Mouse (Mus musculus): ENCODE data around the gene Ccdc125. TPM values are rescaled to one million over a fixed set of nuclear protein-coding genes. Genes with fewer than 3 reads are reported as not detected.
A peak's percentile ranks its signal among the peaks of the same experiment; 100 is the strongest.

The Ccdc125 gene
- polyA plus RNA-seq, 1 experiment from 2014 or later: 2.9 TPM

- WGBS: 99% methylated on average over 3 of the region's 3 CpGs
- H3K27me3 ChIP-seq (ENCODE audit: control insufficient read depth, insufficient read depth, low read length): no peaks in the 10 kb centered on the region
- DNase-seq (ENCODE audit: low spot score): peak; percentile 11
- no peak overlapping the region for H3K9ac ChIP-seq (ENCODE audit: low read length)
- no peaks in the 10 kb centered on the region for H3K9me3 ChIP-seq (ENCODE audit: control insufficient read depth, low read length)
- no peak overlapping the region for H3K27ac ChIP-seq (ENCODE audit: low read depth, low read length)
- H3K4me1 ChIP-seq (replicated peaks; ENCODE audit: control insufficient read depth, insufficient read depth, low read length): no peaks in the 10 kb centered on the region
- no peak overlapping the region for H3K4me2 ChIP-seq (ENCODE audit: low read depth, low read length, severe bottlenecking)
- H3K36me3 ChIP-seq (ENCODE audit: control insufficient read depth, insufficient read depth, low read length): peaks cover 7% of the 10 kb centered on the region; the same call in 1 of the 2 replicates
- no peak overlapping the region for H3K4me3 ChIP-seq (ENCODE audit: low read depth, low read length)
- no peak for ATAC-seq (replicated peaks; ENCODE audit: low FRiP score)
Observed at GRCm38 (mm10) chr13:100697541-100697940, 28.0 kb downstream of the Ccdc125 start.

GRCm38 (mm10) chr13:100698866-100699265, 29.3 kb downstream of the Ccdc125 start:
- no peaks in the 10 kb centered on the region for H3K27me3 ChIP-seq (ENCODE audit: control insufficient read depth, insufficient read depth, low read length)
- ATAC-seq (replicated peaks; ENCODE audit: low FRiP score): no peak
- WGBS: 96% methylated on average over 10 of the region's 10 CpGs
- no peak overlapping the region for H3K9ac ChIP-seq (ENCODE audit: low read length)
- no peak overlapping the region for H3K27ac ChIP-seq (ENCODE audit: low read depth, low read length)
- H3K4me3 ChIP-seq (ENCODE audit: low read depth, low read length): no peak overlapping the region
- H3K9me3 ChIP-seq (ENCODE audit: control insufficient read depth, low read length): no peaks in the 10 kb centered on the region
- peaks cover 12% of the 10 kb centered on the region; the same call in 1 of the 2 replicates for H3K36me3 ChIP-seq (ENCODE audit: control insufficient read depth, insufficient read depth, low read length)
- H3K4me2 ChIP-seq (ENCODE audit: low read depth, low read length, severe bottlenecking): no peak overlapping the region
- H3K4me1 ChIP-seq (replicated peaks; ENCODE audit: control insufficient read depth, insufficient read depth, low read length): no peaks in the 10 kb centered on the region
- peak; percentile 2 for DNase-seq (ENCODE audit: low spot score)

- Histone ChIP-seq H3K4me3 (ENCODE audit: low read depth, low read length) (no peak overlapping the region), H3K27ac (ENCODE audit: low read depth, low read length) (no peak overlapping the region), H3K4me2 (ENCODE audit: low read depth, low read length, severe bottlenecking) (no peak overlapping the region), H3K4me1 (replicated peaks; ENCODE audit: control insufficient read depth, insufficient read depth, low read length) (no peaks in the 10 kb centered on the region), H3K27me3 (ENCODE audit: control insufficient read depth, insufficient read depth, low read length) (no peaks in the 10 kb centered on the region), H3K36me3 (ENCODE audit: control insufficient read depth, insufficient read depth, low read length) (peaks cover 17% of the 10 kb centered on the region), H3K9ac (ENCODE audit: low read length) (no peak overlapping the region), H3K9me3 (ENCODE audit: control insufficient read depth, low read length) (no peaks in the 10 kb centered on the region)
- no peak for ATAC-seq (replicated peaks; ENCODE audit: low FRiP score)
- peak; percentile 28 for DNase-seq (ENCODE audit: low spot score)
- 97% methylated on average over 2 of the region's 2 CpGs for WGBS
Observed at GRCm38 (mm10) chr13:100703468-100703867, 34.0 kb downstream of the Ccdc125 start.

- H3K36me3 ChIP-seq (ENCODE audit: control insufficient read depth, insufficient read depth, low read length): peaks cover 13% of the 10 kb centered on the region
- H3K4me2 ChIP-seq (ENCODE audit: low read depth, low read length, severe bottlenecking): no peak overlapping the region
- peak; percentile 9 for DNase-seq (ENCODE audit: low spot score)
- 98% methylated on average over 7 of the region's 7 CpGs for WGBS
- no peak for ATAC-seq (replicated peaks; ENCODE audit: low FRiP score)
- no peak overlapping the region for H3K27ac ChIP-seq (ENCODE audit: low read depth, low read length)
- H3K4me3 ChIP-seq (ENCODE audit: low read depth, low read length): no peak overlapping the region
- H3K9me3 ChIP-seq (ENCODE audit: control insufficient read depth, low read length): no peaks in the 10 kb centered on the region
- no peak overlapping the region for H3K9ac ChIP-seq (ENCODE audit: low read length)
- H3K4me1 ChIP-seq (replicated peaks; ENCODE audit: control insufficient read depth, insufficient read depth, low read length): no peaks in the 10 kb centered on the region
- no peaks in the 10 kb centered on the region for H3K27me3 ChIP-seq (ENCODE audit: control insufficient read depth, insufficient read depth, low read length)
Observed at GRCm38 (mm10) chr13:100706206-100706605, 36.7 kb downstream of the Ccdc125 start.

- H3K4me2 ChIP-seq (ENCODE audit: low read depth, low read length, severe bottlenecking): no peak overlapping the region
- H3K36me3 ChIP-seq (ENCODE audit: control insufficient read depth, insufficient read depth, low read length): peaks cover 9% of the 10 kb centered on the region; the same call in 1 of the 2 replicates
- ATAC-seq (replicated peaks; ENCODE audit: low FRiP score) (no peak), DNase-seq (ENCODE audit: low spot score) (no peak)
- H3K27ac ChIP-seq (ENCODE audit: low read depth, low read length): no peak overlapping the region
- no peaks in the 10 kb centered on the region for H3K4me1 ChIP-seq (replicated peaks; ENCODE audit: control insufficient read depth, insufficient read depth, low read length)
- 87% methylated on average over 6 of the region's 6 CpGs for WGBS
- H3K27me3 ChIP-seq (ENCODE audit: control insufficient read depth, insufficient read depth, low read length): no peaks in the 10 kb centered on the region
- H3K4me3 ChIP-seq (ENCODE audit: low read depth, low read length): no peak overlapping the region
- no peaks in the 10 kb centered on the region for H3K9me3 ChIP-seq (ENCODE audit: control insufficient read depth, low read length)
- no peak overlapping the region for H3K9ac ChIP-seq (ENCODE audit: low read length)
Observed at GRCm38 (mm10) chr13:100715467-100715866, 46.0 kb downstream of the Ccdc125 start.

- H3K9ac ChIP-seq (ENCODE audit: low read length): no peak overlapping the region
- no peaks in the 10 kb centered on the region for H3K4me1 ChIP-seq (replicated peaks; ENCODE audit: control insufficient read depth, insufficient read depth, low read length)
- no peak overlapping the region for H3K4me2 ChIP-seq (ENCODE audit: low read depth, low read length, severe bottlenecking)
- WGBS: 91% methylated on average over 5 of the region's 5 CpGs
- H3K27me3 ChIP-seq (ENCODE audit: control insufficient read depth, insufficient read depth, low read length): no peaks in the 10 kb centered on the region
- no peaks in the 10 kb centered on the region for H3K9me3 ChIP-seq (ENCODE audit: control insufficient read depth, low read length)
- H3K27ac ChIP-seq (ENCODE audit: low read depth, low read length): no peak overlapping the region
- peaks cover 4% of the 10 kb centered on the region; the same call in 1 of the 2 replicates for H3K36me3 ChIP-seq (ENCODE audit: control insufficient read depth, insufficient read depth, low read length)
- no peak for ATAC-seq (replicated peaks; ENCODE audit: low FRiP score)
- no peak overlapping the region for H3K4me3 ChIP-seq (ENCODE audit: low read depth, low read length)
- DNase-seq (ENCODE audit: low spot score): no peak
Observed at GRCm38 (mm10) chr13:100721656-100722055, 52.1 kb downstream of the Ccdc125 start.

- Histone ChIP-seq H3K27ac (ENCODE audit: low read depth, low read length) (no peak overlapping the region), H3K27me3 (ENCODE audit: control insufficient read depth, insufficient read depth, low read length) (no peaks in the 10 kb centered on the region), H3K36me3 (ENCODE audit: control insufficient read depth, insufficient read depth, low read length) (peaks cover 2% of the 10 kb centered on the region; the same call in 1 of the 2 replicates), H3K4me3 (ENCODE audit: low read depth, low read length) (no peak overlapping the region), H3K9me3 (ENCODE audit: control insufficient read depth, low read length) (no peaks in the 10 kb centered on the region), H3K9ac (ENCODE audit: low read length) (no peak overlapping the region), H3K4me2 (ENCODE audit: low read depth, low read length, severe bottlenecking) (no peak overlapping the region), H3K4me1 (replicated peaks; ENCODE audit: control insufficient read depth, insufficient read depth, low read length) (peaks cover 2% of the 10 kb centered on the region; the same call in 1 of the 2 replicates)
- ATAC-seq (replicated peaks; ENCODE audit: low FRiP score): no peak
- peak; percentile 22 for DNase-seq (ENCODE audit: low spot score)
- 91% methylated on average over 7 of the region's 7 CpGs for WGBS
Observed at GRCm38 (mm10) chr13:100724051-100724754, 54.7 kb downstream of the Ccdc125 start.

- 88% methylated on average over 10 of the region's 10 CpGs for WGBS
- Histone ChIP-seq H3K9ac (ENCODE audit: low read length) (no peak overlapping the region), H3K9me3 (ENCODE audit: control insufficient read depth, low read length) (no peaks in the 10 kb centered on the region), H3K27me3 (ENCODE audit: control insufficient read depth, insufficient read depth, low read length) (no peaks in the 10 kb centered on the region), H3K4me2 (ENCODE audit: low read depth, low read length, severe bottlenecking) (no peak overlapping the region), H3K36me3 (ENCODE audit: control insufficient read depth, insufficient read depth, low read length) (peaks cover 2% of the 10 kb centered on the region; the same call in 1 of the 2 replicates), H3K4me3 (ENCODE audit: low read depth, low read length) (no peak overlapping the region), H3K27ac (ENCODE audit: low read depth, low read length) (no peak overlapping the region), H3K4me1 (replicated peaks; ENCODE audit: control insufficient read depth, insufficient read depth, low read length) (peaks cover 5% of the 10 kb centered on the region; the same call in 1 of the 2 replicates)
- DNase-seq (ENCODE audit: low spot score) (peak; percentile 21), ATAC-seq (replicated peaks; ENCODE audit: low FRiP score) (no peak)
Observed at GRCm38 (mm10) chr13:100725194-100725593, 55.7 kb downstream of the Ccdc125 start.

- Histone ChIP-seq H3K4me2 (ENCODE audit: low read depth, low read length, severe bottlenecking) (no peak overlapping the region), H3K27me3 (ENCODE audit: control insufficient read depth, insufficient read depth, low read length) (no peaks in the 10 kb centered on the region), H3K4me3 (ENCODE audit: low read depth, low read length) (no peak overlapping the region), H3K36me3 (ENCODE audit: control insufficient read depth, insufficient read depth, low read length) (no peaks in the 10 kb centered on the region; the same call in 1 of the 2 replicates), H3K4me1 (replicated peaks; ENCODE audit: control insufficient read depth, insufficient read depth, low read length) (peaks cover 5% of the 10 kb centered on the region; the same call in 1 of the 2 replicates), H3K9me3 (ENCODE audit: control insufficient read depth, low read length) (no peaks in the 10 kb centered on the region), H3K9ac (ENCODE audit: low read length) (no peak overlapping the region), H3K27ac (ENCODE audit: low read depth, low read length) (no peak overlapping the region)
- ATAC-seq (replicated peaks; ENCODE audit: low FRiP score): no peak
- peak; percentile 32 for DNase-seq (ENCODE audit: low spot score)
- 89% methylated on average over 5 of the region's 5 CpGs for WGBS
Observed at GRCm38 (mm10) chr13:100728086-100728485, 58.6 kb downstream of the Ccdc125 start.
